Mouse (Mus musculus): Measurements from ENCODE around the gene Agbl4. TPM values are rescaled to one million over a fixed set of nuclear protein-coding genes. Genes with fewer than 3 reads are reported as not detected.
"Not testable (repeated sequence)": the region's sequence is repeated elsewhere in the genome, so short reads cannot be mapped to it uniquely, and the experiment has no call there.

Agbl4 gene
- polyA plus RNA-seq, 1 experiment from 2014 or later: 0.27 TPM

DNA sequence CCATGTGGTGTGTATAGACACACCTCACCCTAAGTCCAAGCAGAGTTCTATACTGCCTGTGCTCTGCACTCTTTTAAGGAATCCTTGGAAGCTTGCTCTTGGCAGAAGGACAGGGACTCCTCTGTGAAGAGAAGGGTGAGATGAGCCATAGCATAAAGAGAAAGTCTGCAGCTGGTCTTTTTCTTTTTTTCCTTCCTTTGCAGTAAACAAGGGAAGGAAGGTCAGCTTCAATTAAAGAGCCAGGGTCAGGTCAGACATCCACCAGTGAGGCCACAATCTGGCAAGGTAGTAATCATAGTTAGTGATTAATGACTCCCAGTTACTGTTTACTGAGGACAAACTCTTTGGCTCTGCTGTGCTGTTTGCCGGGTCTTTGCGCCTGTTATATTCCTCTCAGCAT, 802.6 kb downstream of the Agbl4 start:
- Histone ChIP-seq H3K4me1 (no peaks in the 10 kb centered on the region), H3K4me2 (replicated peaks) (no peak overlapping the region), H3K27ac (no peak overlapping the region), H3K4me3 (no peak overlapping the region), H3K9me3 (no peaks in the 10 kb centered on the region), H3K9ac (no peak overlapping the region), H3K36me3 (no peaks in the 10 kb centered on the region), H3K27me3 (no peaks in the 10 kb centered on the region)
- ATAC-seq (ENCODE audit: low FRiP score, low read depth): no peak
- 32% methylated on average over 2 of the region's 2 CpGs for WGBS

GRCm38 (mm10) chr4:111215191-111215762, 817.8 kb downstream of the Agbl4 start:
- no peak for ATAC-seq (ENCODE audit: low FRiP score, low read depth)
- Histone ChIP-seq H3K9ac (no peak overlapping the region), H3K36me3 (no peaks in the 10 kb centered on the region), H3K4me2 (replicated peaks) (no peak overlapping the region), H3K9me3 (no peaks in the 10 kb centered on the region), H3K4me1 (no peaks in the 10 kb centered on the region), H3K4me3 (no peak overlapping the region), H3K27me3 (no peaks in the 10 kb centered on the region), H3K27ac (no peak overlapping the region)
- WGBS: 70% methylated on average over 3 of the region's 3 CpGs

DNA sequence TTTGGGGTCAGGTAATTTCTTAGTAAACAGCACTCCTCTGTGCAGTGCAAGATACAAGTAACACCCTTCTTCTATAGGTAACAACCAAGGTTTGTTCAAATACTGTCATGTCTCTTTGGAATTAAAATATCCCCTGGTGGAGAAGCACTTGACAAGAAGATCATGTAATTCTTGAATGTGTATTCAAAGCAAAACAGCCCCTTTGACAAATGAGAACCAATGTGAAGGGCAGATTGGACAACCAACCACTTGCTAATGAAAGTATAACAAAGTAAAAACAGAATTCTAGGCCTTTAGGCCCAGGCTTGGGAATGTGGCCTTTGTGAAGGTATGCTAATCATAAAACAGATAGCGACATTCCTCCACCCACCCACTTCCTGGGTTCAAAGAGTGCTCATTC, 821.6 kb downstream of the Agbl4 start:
- not testable (repeated sequence) for H3K4me3 ChIP-seq; H3K27ac ChIP-seq; H3K36me3 ChIP-seq; ATAC-seq (ENCODE audit: low FRiP score, low read depth); H3K4me1 ChIP-seq; H3K27me3 ChIP-seq; H3K9ac ChIP-seq; H3K9me3 ChIP-seq; H3K4me2 ChIP-seq (replicated peaks)
- 61% methylated on average over 1 of the region's 1 CpGs for WGBS

DNA sequence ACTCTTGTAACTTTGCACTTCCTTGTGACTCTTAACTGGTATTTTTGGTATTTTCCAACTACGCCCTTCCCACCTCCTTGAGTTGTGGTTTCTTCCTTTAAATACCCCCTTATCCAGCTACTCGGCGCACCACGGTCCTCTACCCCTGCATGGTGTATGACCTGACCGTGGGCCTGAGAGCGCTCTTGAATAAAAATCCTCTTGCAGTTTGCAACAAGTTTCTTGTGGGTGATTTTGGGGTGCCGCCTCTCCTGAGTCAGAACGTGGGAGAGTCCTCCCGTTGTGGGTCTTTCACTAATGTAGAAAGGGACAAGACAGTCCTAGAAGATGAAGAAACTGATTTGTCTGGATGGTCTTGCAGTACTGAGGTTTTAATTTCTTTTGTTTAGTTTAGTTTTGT, 822.1 kb downstream of the Agbl4 start:
- H3K9me3 ChIP-seq; H3K27ac ChIP-seq; H3K4me3 ChIP-seq; H3K4me2 ChIP-seq (replicated peaks); H3K9ac ChIP-seq; H3K36me3 ChIP-seq; ATAC-seq (ENCODE audit: low FRiP score, low read depth); H3K4me1 ChIP-seq; H3K27me3 ChIP-seq: not testable (repeated sequence)
- WGBS: 96% methylated on average over 9 of the region's 9 CpGs

GRCm38 (mm10) chr4:111233849-111234248, 836.4 kb downstream of the Agbl4 start:
- Histone ChIP-seq H3K27me3 (no peaks in the 10 kb centered on the region), H3K36me3 (no peaks in the 10 kb centered on the region), H3K4me2 (replicated peaks) (no peak overlapping the region), H3K9me3 (no peaks in the 10 kb centered on the region), H3K27ac (no peak overlapping the region), H3K9ac (no peak overlapping the region), H3K4me1 (no peaks in the 10 kb centered on the region), H3K4me3 (no peak overlapping the region)
- ATAC-seq (ENCODE audit: low FRiP score, low read depth): no peak
- WGBS: 59% methylated on average over 1 of the region's 1 CpGs

DNA sequence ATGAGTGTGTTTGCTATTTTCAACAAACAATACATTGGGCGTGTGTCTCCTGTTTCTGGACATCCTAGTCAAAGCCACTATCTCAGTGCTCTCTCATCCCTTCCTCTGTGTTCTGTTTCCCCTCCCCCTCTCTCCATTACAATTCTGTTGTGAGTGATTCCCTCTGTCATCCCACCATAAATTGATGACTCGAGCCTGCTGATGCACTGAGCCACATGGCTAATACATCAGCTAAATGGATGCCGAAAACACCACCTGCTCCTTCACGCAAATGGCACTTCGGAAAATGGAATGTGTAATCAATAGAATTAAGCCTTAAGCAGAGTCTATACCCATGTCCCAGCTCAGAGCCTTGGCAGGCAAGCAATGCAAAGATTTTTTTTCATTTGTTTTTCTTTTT, 854.5 kb downstream of the Agbl4 start:
- Histone ChIP-seq H3K9ac (no peak overlapping the region), H3K36me3 (no peaks in the 10 kb centered on the region), H3K4me1 (no peaks in the 10 kb centered on the region), H3K4me3 (no peak overlapping the region), H3K27ac (no peak overlapping the region), H3K27me3 (no peaks in the 10 kb centered on the region), H3K9me3 (no peaks in the 10 kb centered on the region), H3K4me2 (replicated peaks) (no peak overlapping the region)
- WGBS: 86% methylated on average over 5 of the region's 5 CpGs
- no peak for ATAC-seq (ENCODE audit: low FRiP score, low read depth)

GRCm38 (mm10) chr4:111255499-111255898, 858.0 kb downstream of the Agbl4 start:
- Histone ChIP-seq H3K36me3 (no peaks in the 10 kb centered on the region), H3K4me2 (replicated peaks) (no peak overlapping the region), H3K9me3 (no peaks in the 10 kb centered on the region), H3K4me3 (no peak overlapping the region), H3K4me1 (no peaks in the 10 kb centered on the region), H3K9ac (no peak overlapping the region), H3K27me3 (no peaks in the 10 kb centered on the region), H3K27ac (no peak overlapping the region)
- ATAC-seq (ENCODE audit: low FRiP score, low read depth): no peak
- WGBS: 63% methylated on average over 4 of the region's 4 CpGs

DNA sequence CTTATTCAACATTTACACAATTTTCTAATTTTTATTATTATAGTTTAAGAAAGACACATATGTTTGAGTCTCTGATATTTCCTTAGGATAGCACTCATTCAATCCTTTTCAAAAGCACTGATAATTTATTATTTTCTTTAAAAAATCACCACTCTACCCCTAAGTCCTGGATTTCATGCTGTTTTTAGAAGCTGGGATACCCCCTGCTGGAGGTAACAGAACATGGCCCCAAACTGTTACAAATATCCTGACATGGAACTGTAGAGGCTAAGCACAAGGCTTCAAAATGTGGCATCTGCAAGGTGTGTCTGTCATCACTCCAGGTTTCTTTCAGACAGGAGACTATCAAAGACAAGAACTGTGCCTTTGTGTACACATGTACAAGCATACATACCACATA, 859.5 kb downstream of the Agbl4 start:
- H3K36me3 ChIP-seq: no peaks in the 10 kb centered on the region
- ATAC-seq (ENCODE audit: low FRiP score, low read depth): no peak
- H3K27ac ChIP-seq: no peak overlapping the region
- H3K4me3 ChIP-seq: no peak overlapping the region
- no peaks in the 10 kb centered on the region for H3K4me1 ChIP-seq
- no peaks in the 10 kb centered on the region for H3K9me3 ChIP-seq
- no peaks in the 10 kb centered on the region for H3K27me3 ChIP-seq
- H3K9ac ChIP-seq: no peak overlapping the region
- H3K4me2 ChIP-seq (replicated peaks): no peak overlapping the region

GRCm38 (mm10) chr4:111280936-111281335, 883.5 kb downstream of the Agbl4 start:
- 63% methylated on average over 2 of the region's 2 CpGs for WGBS

GRCm38 (mm10) chr4:111281836-111282235, 884.4 kb downstream of the Agbl4 start:
- Histone ChIP-seq H3K4me2 (replicated peaks) (no peak overlapping the region), H3K4me1 (no peaks in the 10 kb centered on the region), H3K36me3 (no peaks in the 10 kb centered on the region), H3K27ac (no peak overlapping the region), H3K4me3 (no peak overlapping the region), H3K9me3 (no peaks in the 10 kb centered on the region), H3K9ac (no peak overlapping the region), H3K27me3 (no peaks in the 10 kb centered on the region)
- WGBS: 87% methylated on average over 4 of the region's 4 CpGs
- no peak for ATAC-seq (ENCODE audit: low FRiP score, low read depth)

More at GRCm38 (mm10) chr4:111280936-111281335, 883.5 kb downstream of the Agbl4 start:
- no peak for ATAC-seq (ENCODE audit: low FRiP score, low read depth)
- H3K4me3 ChIP-seq: no peak overlapping the region
- H3K9me3 ChIP-seq: no peaks in the 10 kb centered on the region
- no peak overlapping the region for H3K4me2 ChIP-seq (replicated peaks)
- H3K27ac ChIP-seq: no peak overlapping the region
- H3K9ac ChIP-seq: no peak overlapping the region
- H3K4me1 ChIP-seq: no peaks in the 10 kb centered on the region
- H3K36me3 ChIP-seq: no peaks in the 10 kb centered on the region
- H3K27me3 ChIP-seq: no peaks in the 10 kb centered on the region

DNA sequence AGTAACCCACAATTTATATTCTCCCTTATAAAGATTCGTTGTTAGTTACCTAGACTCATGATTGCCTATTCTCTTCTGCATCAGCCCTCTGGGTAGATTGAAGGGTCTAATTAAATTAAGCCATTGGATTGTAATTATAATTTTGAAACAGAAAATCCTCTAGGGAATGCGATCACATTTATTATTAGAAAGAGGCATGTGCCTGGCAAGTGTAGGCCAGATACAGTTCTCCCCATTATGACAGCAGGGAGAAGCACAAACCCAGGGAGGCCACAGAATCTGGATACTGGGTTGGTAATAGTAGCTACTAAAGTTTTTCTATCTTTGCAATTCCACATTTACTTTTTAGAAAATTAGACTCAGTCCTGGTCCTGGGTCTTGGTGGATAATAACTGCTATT, 887.2 kb downstream of the Agbl4 start:
- Histone ChIP-seq H3K36me3 (no peaks in the 10 kb centered on the region), H3K4me3 (no peak overlapping the region), H3K27me3 (no peaks in the 10 kb centered on the region), H3K4me2 (replicated peaks) (no peak overlapping the region), H3K9ac (no peak overlapping the region), H3K9me3 (no peaks in the 10 kb centered on the region), H3K27ac (no peak overlapping the region), H3K4me1 (no peaks in the 10 kb centered on the region)
- ATAC-seq (ENCODE audit: low FRiP score, low read depth): no peak
- 76% methylated on average over 2 of the region's 2 CpGs for WGBS

DNA sequence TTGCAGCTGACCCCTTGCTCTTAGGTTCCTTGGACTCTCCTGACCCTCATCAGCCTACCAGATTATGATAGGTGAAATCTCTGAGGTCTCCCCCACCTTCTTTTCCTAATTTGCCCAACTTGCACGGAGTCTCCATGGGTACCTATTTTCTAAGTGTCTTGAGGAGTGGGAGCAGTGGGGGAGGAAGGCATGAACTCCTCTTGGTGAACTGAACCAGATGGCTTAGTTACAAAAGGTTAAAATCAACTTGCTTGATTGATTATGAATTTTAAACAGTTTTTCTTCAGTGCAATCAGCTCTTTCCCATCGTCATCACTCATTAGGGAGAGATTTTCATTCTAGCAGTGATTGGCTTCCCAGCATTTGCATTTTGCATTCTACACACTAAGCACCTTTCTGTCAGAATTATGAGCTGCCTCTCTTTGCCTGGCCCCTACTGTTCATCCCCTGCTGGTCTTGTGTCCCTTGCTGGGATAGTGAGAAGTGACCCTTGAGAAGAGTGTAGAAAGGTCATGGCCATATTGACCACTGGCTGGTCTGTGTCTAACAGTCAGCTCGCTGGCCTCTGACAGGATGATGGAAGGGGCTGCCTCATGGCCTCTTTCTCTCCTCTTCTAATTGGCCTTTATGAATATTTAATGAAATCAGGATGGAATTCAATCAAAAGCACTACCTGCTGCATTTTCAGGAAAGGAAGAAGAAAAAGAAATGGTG, 897.2 kb downstream of the Agbl4 start:
- H3K36me3 ChIP-seq: no peaks in the 10 kb centered on the region
- H3K4me3 ChIP-seq: no peak overlapping the region
- no peaks in the 10 kb centered on the region for H3K4me1 ChIP-seq
- H3K9ac ChIP-seq: no peak overlapping the region
- no peaks in the 10 kb centered on the region for H3K27me3 ChIP-seq
- no peaks in the 10 kb centered on the region for H3K9me3 ChIP-seq
- H3K27ac ChIP-seq: no peak overlapping the region
- WGBS: 70% methylated on average over 3 of the region's 3 CpGs
- no peak for ATAC-seq (ENCODE audit: low FRiP score, low read depth)
- no peak overlapping the region for H3K4me2 ChIP-seq (replicated peaks)

DNA sequence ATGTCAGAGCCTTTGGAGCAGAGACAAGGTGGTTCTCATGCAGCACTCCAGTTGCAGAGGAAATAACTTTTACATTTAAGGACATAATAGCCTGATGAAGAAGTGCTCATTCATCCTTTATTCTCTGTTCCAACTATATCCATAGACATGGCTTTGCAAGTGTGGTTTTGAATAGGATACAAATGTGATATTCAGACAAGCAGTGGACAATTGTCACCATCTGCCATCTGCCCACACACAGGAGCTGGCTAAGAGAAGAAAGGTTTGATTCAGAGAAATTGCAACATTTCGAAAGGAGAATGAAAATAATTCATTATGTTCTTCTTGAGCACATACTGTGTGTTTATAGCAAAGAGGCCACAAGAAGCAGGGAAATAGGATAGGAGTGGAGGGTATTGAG, 909.1 kb downstream of the Agbl4 start:
- Histone ChIP-seq H3K27ac (no peak overlapping the region), H3K27me3 (no peaks in the 10 kb centered on the region), H3K9me3 (peaks cover 4% of the 10 kb centered on the region; the same call in 1 of the 2 replicates), H3K4me2 (replicated peaks) (no peak overlapping the region), H3K36me3 (no peaks in the 10 kb centered on the region), H3K4me3 (no peak overlapping the region), H3K4me1 (no peaks in the 10 kb centered on the region), H3K9ac (no peak overlapping the region)
- ATAC-seq (ENCODE audit: low FRiP score, low read depth): no peak
- 72% methylated on average over 1 of the region's 1 CpGs for WGBS

All from limb, embryonic 13.5 days (tissue).